Mouse (Mus musculus): Measurements from ENCODE around the gene Wdtc1.

GRCm38 (mm10) chr4:133333306-133333705 lies 20.0 kb downstream of the Wdtc1 start:
- no peak for TF ChIP-seq CTCF (IDR thresholded peaks at IDR 0.05; ENCODE audit: borderline replicate concordance, insufficient read depth, low read length)
- no peak for TF ChIP-seq POLR2A (IDR thresholded peaks at IDR 0.05; ENCODE audit: low read depth, low read length)
